Mouse (Mus musculus) heart, adult 2 months (tissue): ENCODE measurements around the gene Rps29. TPM values are rescaled to one million over a fixed set of nuclear protein-coding genes. Genes with fewer than 3 reads are reported as not detected.

ENCODE experiments used
- DNase-seq, 2 experiments: peaks; one replicate each; pipeline ENCODE4 v3.0.0; 2021
- H3K27ac ChIP-seq: fragments of 200-600 bp; 2 replicates; pipeline ENCODE4 v1.8.1; 2022
- H3K27me3 ChIP-seq: fragments of 200-500 bp; 2 replicates; pipeline ENCODE4 v1.6.1; 2012; ENCODE audit warnings: mild to moderate bottlenecking, low read length, inconsistent platforms, mixed read lengths; ENCODE audit not compliant: control insufficient read depth, insufficient read depth
- H3K36me3 ChIP-seq: fragments of 200-500 bp; 2 replicates; pipeline ENCODE4 v1.6.1; 2012; ENCODE audit warnings: low read length, inconsistent platforms; ENCODE audit not compliant: control insufficient read depth, insufficient read depth
- H3K4me1 ChIP-seq: fragments of 200-500 bp; 2 replicates; pipeline ENCODE4 v1.6.1; 2011; ENCODE audit warnings: low read length; ENCODE audit not compliant: control insufficient read depth, insufficient read depth
- H3K4me3 ChIP-seq: fragments of 200-600 bp; 2 replicates; pipeline ENCODE4 v1.8.1; 2022
- H3K79me2 ChIP-seq: fragments of 200-500 bp; replicated peaks from 2 replicates; pipeline ENCODE4 v1.6.1; 2012; ENCODE audit warnings: mild to moderate bottlenecking, inconsistent platforms, low read length, moderate library complexity, mixed read lengths; ENCODE audit not compliant: control insufficient read depth, insufficient read depth
- H3K9ac ChIP-seq: fragments of 200-500 bp; 2 replicates; pipeline ENCODE4 v1.6.1; 2012; ENCODE audit warnings: low read depth, mild to moderate bottlenecking, control low read depth, inconsistent platforms, low read length, mixed read lengths
- CTCF ChIP-seq: fragments of 200-600 bp; IDR thresholded peaks from 2 replicates; pipeline ENCODE4 v1.8.1; 2022; ENCODE audit warnings: antibody characterized with exemption, mild to moderate bottlenecking, moderate library complexity
- EP300 ChIP-seq: fragments of 200-500 bp; IDR thresholded peaks from 2 replicates; pipeline ENCODE4 v1.6.1; 2011; ENCODE audit warnings: low read depth, low read length, control low read depth; ENCODE audit not compliant: insufficient read depth
- POLR2A ChIP-seq: fragments of 200-500 bp; IDR thresholded peaks from 2 replicates; pipeline ENCODE4 v1.6.1; 2011; ENCODE audit warnings: mild to moderate bottlenecking, low read depth, low read length, control low read depth; ENCODE audit not compliant: insufficient read depth
- WGBS: fragments of 180-500 bp; shearing (Covaris S2); methylation state at CpG from one replicate; pipeline ENCODE4 v1.1.7; 2018; 5-methylcytosine and 5-hydroxymethylcytosine counted together
- intact Hi-C: fragments of 180-260 bp; cut with DNase I; formaldehyde crosslinking; loops from one replicate; pipeline ENCODE4 v1.15.1; 2025
- polyA plus RNA-seq: library from polyadenylated mRNA; depleted of rRNA; stranded (reverse); fragments of >200 nt; gene quantifications from 2 replicates; pipeline ENCODE4 v1.2.3, GENCODE M21; 2012
- total RNA-seq, 2 experiments: library from RNA; stranded (reverse); gene quantifications; 2 replicates each; pipeline ENCODE4 v1.2.3; 2021

Gene Rps29
- total and polyA plus RNA-seq, 3 experiments: 1,207 to 1,535 (median 1,353) TPM

DNA sequence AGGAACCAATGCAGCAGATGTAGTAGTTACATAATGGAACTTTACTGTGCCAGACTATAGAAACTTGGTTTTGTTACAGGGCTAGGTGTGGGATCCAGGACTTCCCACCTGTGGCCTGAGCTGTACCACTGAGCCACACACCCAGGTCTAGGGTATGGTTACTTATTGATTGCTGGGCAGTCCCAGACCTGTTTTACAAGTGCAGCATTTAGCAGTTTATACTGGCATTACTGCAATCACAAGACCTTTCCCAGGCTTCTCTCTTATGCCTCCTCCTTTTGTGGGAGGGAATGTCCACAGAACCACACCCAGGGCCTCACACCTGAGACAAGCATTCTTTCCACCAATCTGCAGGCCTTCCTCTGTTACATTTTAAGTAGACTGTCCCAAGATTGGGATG lies 40.0 kb upstream of the Rps29 start:
- DNase-seq: no peak
- TF ChIP-seq POLR2A (no peak), EP300 (no peak), CTCF (no peak)
- Histone ChIP-seq H3K9ac (no peak overlapping the region), H3K4me3 (no peak overlapping the region), H3K79me2 (no peaks in the 10 kb centered on the region), H3K4me1 (peaks cover 4% of the 10 kb centered on the region), H3K36me3 (0 out of 2 replicates have a peak, but pooled peaks cover 3% of the 10 kb centered on the region), H3K27me3 (no peaks in the 10 kb centered on the region), H3K27ac (no peak overlapping the region)
- intact Hi-C loops: loop anchor here (5.0 kb wide), 2 partner anchors 43 to 98 kb away; partner anchors contain the start of genes Klhdc1 and Klhdc2

DNA sequence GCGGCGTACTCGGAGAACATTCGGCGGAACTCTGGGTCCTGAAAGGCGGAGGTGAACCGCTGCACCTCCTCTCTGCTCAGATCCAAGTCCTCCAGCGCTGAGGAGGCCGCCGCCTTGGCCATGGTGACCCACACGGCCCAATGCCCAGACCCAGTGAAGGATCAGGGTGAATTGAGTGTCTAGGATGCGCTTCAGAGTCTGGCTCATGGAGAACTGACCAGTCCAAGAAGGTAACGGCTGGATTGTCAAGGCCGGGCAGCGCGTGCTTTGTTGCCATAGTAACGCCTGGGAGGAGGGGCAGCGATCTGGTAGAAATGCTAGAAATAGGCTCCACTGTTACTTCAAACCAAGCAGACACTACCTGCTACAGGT lies 39.2 kb upstream of the Rps29 start, which contains the start of gene Dnaaf2:
TSS of gene Dnaaf2 (minus strand) at position 266 of the 372 bp plus-strand sequence.
- Histone ChIP-seq H3K4me1 (peaks cover 4% of the 10 kb centered on the region), H3K4me3 (peak within 1 kb of the TSS; percentile 98), H3K27ac (peak within 1 kb of the TSS; percentile 85), H3K36me3 (0 out of 2 replicates have a peak, but pooled peaks cover 3% of the 10 kb centered on the region), H3K27me3 (no peaks in the 10 kb centered on the region), H3K9ac (peak within 1 kb of the TSS; percentile 94), H3K79me2 (no peaks in the 10 kb centered on the region)
- TF ChIP-seq POLR2A (no peak), EP300 (no peak), CTCF (no peak)
- peak in 1 of 2 experiments; percentile 65 for DNase-seq
- WGBS: under 1% methylated on average over 18 of the region's 18 CpGs
- intact Hi-C loops: loop anchor here (5.0 kb wide), 2 partner anchors 44 to 99 kb away; partner anchors contain the start of genes Klhdc1 and Klhdc2

DNA sequence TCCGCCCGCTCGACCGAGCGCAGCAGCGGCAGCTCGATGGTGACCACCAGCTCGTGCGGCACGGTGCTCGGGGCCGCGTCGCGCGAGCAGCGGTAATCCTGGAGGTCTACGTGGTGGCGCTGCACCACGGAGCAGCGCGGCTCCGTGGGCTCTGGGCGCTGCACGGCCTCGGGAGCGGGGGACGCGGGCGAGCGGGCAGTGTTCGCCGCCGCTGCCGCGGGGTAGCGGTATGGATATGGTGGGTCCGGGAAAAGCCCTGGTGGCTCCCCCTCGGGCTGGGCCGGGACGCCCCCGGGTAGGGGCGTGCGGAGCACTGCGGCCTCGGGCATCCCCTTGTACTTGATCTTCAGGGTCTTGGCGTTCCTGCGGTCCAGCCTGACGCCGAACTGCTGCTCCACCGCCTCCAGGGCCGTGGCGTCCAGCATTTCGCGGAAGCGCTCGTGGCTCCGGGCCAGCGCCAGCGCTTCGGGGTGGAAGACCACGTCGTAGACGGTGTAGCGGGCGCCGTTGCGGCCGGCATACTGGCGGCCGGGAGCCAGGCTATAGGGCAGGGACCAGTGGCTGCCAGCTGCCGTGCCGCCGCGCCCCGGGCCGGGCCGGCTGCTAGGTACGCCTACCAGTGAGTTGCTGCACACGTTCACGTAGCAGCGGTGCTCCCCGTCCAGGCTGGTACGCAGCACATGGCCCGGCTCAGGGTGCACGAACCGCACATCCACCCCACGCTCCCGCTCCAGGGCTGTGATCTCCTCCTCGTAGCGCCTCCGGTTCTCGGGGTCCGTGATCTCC lies 38.6 kb upstream of the Rps29 start:
- WGBS: under 1% methylated on average over 94 of the region's 94 CpGs
- TF ChIP-seq EP300 (no peak), POLR2A (no peak), CTCF (no peak)
- H3K4me1 ChIP-seq: peaks cover 4% of the 10 kb centered on the region
- H3K9ac ChIP-seq: peak overlapping the region; percentile 94
- intact Hi-C loops: loop anchor here (5.0 kb wide), 2 partner anchors 45 to 100 kb away; partner anchors contain the start of genes Klhdc1 and Klhdc2
- peak; percentile 70 to 77 for DNase-seq
- H3K27me3 ChIP-seq: no peaks in the 10 kb centered on the region
- H3K27ac ChIP-seq: peak overlapping the region; percentile 85
- H3K4me3 ChIP-seq: peak overlapping the region; percentile 98
- 0 out of 2 replicates have a peak, but pooled peaks cover 3% of the 10 kb centered on the region for H3K36me3 ChIP-seq
- no peaks in the 10 kb centered on the region for H3K79me2 ChIP-seq

DNA sequence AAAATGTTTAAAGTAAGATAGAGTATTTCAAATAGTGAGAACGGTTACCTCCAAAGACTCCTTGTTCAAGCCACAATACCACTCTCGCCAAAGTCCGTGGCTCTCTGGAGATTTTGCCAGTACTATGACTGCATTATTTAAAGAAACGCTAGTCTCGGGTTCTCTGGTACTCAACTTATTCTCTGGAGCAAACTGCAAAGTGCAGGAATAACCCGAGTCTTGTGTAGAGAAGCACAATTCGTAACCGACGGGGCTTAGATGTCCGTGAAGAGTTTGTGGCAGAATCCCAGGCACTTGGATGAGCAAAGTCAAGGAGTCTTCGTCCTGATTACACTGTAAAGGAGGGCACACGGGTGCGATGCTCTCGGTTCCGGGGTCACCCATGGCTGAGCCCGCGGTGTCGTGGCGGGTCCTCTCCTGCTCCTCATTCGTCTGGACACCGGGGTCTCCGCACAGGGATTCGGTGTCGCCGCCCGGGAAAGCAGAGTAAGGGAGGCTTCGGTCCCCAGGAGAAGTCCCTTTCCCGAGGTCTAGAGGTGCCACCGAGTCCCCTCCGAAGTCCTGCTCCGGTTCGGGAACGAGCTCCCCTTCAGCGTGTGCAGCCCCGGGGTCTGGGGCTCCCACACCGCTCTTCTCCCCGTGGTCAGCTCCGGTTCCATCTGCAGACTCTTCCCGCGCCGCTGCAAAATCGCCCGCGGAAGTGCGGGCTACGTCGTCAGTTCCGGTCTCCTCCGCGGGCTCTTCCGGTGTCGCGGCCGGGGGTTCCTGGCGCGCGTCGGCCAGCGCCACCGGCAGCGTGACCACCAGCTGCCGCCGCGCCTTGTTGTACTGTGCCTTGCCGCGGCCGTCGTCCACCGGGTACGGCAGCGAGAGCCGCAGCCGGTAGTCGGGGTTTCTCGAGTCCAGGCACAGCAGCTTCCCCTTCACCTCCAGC lies 37.7 kb upstream of the Rps29 start, which contains the start of gene Gm49383:
TSS of gene Gm49383 (minus strand) at position 661 of the 934 bp plus-strand sequence.
- Histone ChIP-seq H3K4me3 (peak within 1 kb of the TSS; percentile 98), H3K4me1 (peaks cover 4% of the 10 kb centered on the region), H3K36me3 (0 out of 2 replicates have a peak, but pooled peaks cover 3% of the 10 kb centered on the region), H3K27ac (peak within 1 kb of the TSS; percentile 85), H3K79me2 (no peaks in the 10 kb centered on the region), H3K27me3 (no peaks in the 10 kb centered on the region), H3K9ac (peak within 1 kb of the TSS; percentile 94)
- TF ChIP-seq CTCF (no peak), POLR2A (peak; percentile 64; the same call in 1 of the 2 replicates), EP300 (no peak)
- intact Hi-C loops: loop anchor here (5.0 kb wide), 2 partner anchors 46 to 101 kb away; partner anchors contain the start of genes Klhdc1 and Klhdc2
- WGBS: under 1% methylated on average over 75 of the region's 75 CpGs
- DNase-seq: peak; percentile 82 to 83

DNA sequence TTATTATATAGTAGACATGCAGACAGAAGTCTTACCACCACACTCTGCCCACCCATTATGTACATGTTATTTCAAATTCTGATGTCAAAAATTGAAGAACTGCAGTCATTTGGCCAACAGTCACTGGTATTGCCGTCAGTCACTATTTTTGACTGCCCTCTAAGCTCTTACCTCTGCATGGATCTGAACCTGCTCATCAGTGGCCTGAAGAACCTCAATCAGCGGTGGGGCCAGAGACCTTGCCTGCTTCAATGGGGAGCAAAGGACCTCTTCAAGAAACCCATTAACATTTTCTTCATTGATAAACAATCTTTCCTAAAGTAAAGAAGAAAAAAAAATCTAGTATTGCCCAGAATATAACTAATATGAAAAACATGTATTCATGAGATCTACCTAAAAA lies 33.7 kb upstream of the Rps29 start:
- Histone ChIP-seq H3K79me2 (no peaks in the 10 kb centered on the region), H3K36me3 (no peaks in the 10 kb centered on the region), H3K9ac (no peak overlapping the region), H3K4me1 (no peaks in the 10 kb centered on the region), H3K4me3 (no peak overlapping the region), H3K27me3 (no peaks in the 10 kb centered on the region), H3K27ac (no peak overlapping the region)
- TF ChIP-seq EP300 (no peak), POLR2A (no peak), CTCF (no peak)
- 89% methylated on average over 2 of the region's 2 CpGs for whole genome bisulfite sequencing
- intact Hi-C loops: no loop called here
- DNase-seq: no peak
